Mouse (Mus musculus): Measurements from ENCODE around the gene Tgfbr3.

- no peak for TF ChIP-seq CTCF (conservative IDR thresholded peaks at IDR 0.05; ENCODE audit: insufficient read depth, insufficient read length, low read depth, low read length)
- TF ChIP-seq POLR2A (IDR thresholded peaks at IDR 0.05; ENCODE audit: low read depth, low read length): no peak
These were observed 4.6 kb upstream of the Tgfbr3 start for GRCm38 (mm10) chr5:107294041-107294440.

All from kidney, adult 2 months (tissue).